Mouse (Mus musculus) liver, adult 2 months (tissue): ENCODE measurements at regions not wholly inside any gene's neighbourhood (a gene's known extent, or its start where the extent isn't known, plus 50 kb on each side); places are given as distances from the start of the nearest gene placed in this dataset.

Experiments used
- CTCF ChIP-seq: fragments of 200-500 bp; IDR thresholded peaks from 2 replicates; pipeline ENCODE4 v1.5.1; 2011; ENCODE audit warnings: low read depth, low read length, control low read depth
- POLR2A ChIP-seq: fragments of 200-500 bp; IDR thresholded peaks from 2 replicates; pipeline ENCODE4 v1.6.1; 2011; ENCODE audit warnings: low read length, control low read depth; ENCODE audit not compliant: insufficient read depth; ENCODE audit errors: extremely low read depth

- TF ChIP-seq CTCF: no peak
- TF ChIP-seq POLR2A: no peak
Measured at GRCm38 (mm10) chr6:49904001-49904400, 81.5 kb downstream of the Npy start.
